Mouse (Mus musculus): ENCODE data around the gene Fxyd6. TPM values are rescaled to one million over a fixed set of nuclear protein-coding genes. Genes with fewer than 3 reads are reported as not detected.

The Fxyd6 gene
- polyA plus RNA-seq, 1 experiment from 2014 or later, result 84.9 TPM

- 46% methylated on average over 1 of the region's 1 CpGs for WGBS
Observed at GRCm38 (mm10) chr9:45398336-45398735, 28.4 kb downstream of the Fxyd6 start.

GRCm38 (mm10) chr9:45399434-45399833 lies 29.4 kb downstream of the Fxyd6 start, which contains the start of gene Fxyd2:
Gene Fxyd2, plus strand, starts transcription at chr9:45399669.
- H3K27me3 ChIP-seq (ENCODE audit: control insufficient read depth, insufficient read depth, low read length), result no peaks in the 10 kb centered on the region
- no peak within 1 kb of the TSS for H3K9ac ChIP-seq (ENCODE audit: low read length)
- H3K9me3 ChIP-seq (ENCODE audit: control insufficient read depth, low read length), result no peaks in the 10 kb centered on the region
- ATAC-seq (ENCODE audit: insufficient number of reproducible peaks, low FRiP score, low TSS enrichment, low read depth) (no peak), DNase-seq (ENCODE audit: low spot score) (no peak)
- no peak within 1 kb of the TSS for H3K4me2 ChIP-seq (ENCODE audit: low read depth, severe bottlenecking)
- WGBS, result 85% methylated on average over 4 of the region's 4 CpGs
- H3K36me3 ChIP-seq (ENCODE audit: control insufficient read depth, insufficient read depth, low read length), result no peaks in the 10 kb centered on the region
- no peak within 1 kb of the TSS for H3K27ac ChIP-seq (replicated peaks; ENCODE audit: low read depth, low read length)
- no peak within 1 kb of the TSS for H3K4me3 ChIP-seq (ENCODE audit: low read depth, low read length)
- H3K4me1 ChIP-seq (ENCODE audit: control insufficient read depth, insufficient read depth, low read length), result no peaks in the 10 kb centered on the region

More at GRCm38 (mm10) chr9:45398336-45398735, 28.4 kb downstream of the Fxyd6 start:
- ATAC-seq (ENCODE audit: insufficient number of reproducible peaks, low FRiP score, low TSS enrichment, low read depth) (no peak), DNase-seq (ENCODE audit: low spot score) (no peak)
- no peaks in the 10 kb centered on the region for H3K36me3 ChIP-seq (ENCODE audit: control insufficient read depth, insufficient read depth, low read length)
- H3K4me1 ChIP-seq (ENCODE audit: control insufficient read depth, insufficient read depth, low read length), result no peaks in the 10 kb centered on the region
- H3K27me3 ChIP-seq (ENCODE audit: control insufficient read depth, insufficient read depth, low read length), result no peaks in the 10 kb centered on the region
- no peak overlapping the region for H3K4me3 ChIP-seq (ENCODE audit: low read depth, low read length)
- H3K27ac ChIP-seq (replicated peaks; ENCODE audit: low read depth, low read length), result no peak overlapping the region
- no peak overlapping the region for H3K9ac ChIP-seq (ENCODE audit: low read length)
- H3K4me2 ChIP-seq (ENCODE audit: low read depth, severe bottlenecking), result no peak overlapping the region
- no peaks in the 10 kb centered on the region for H3K9me3 ChIP-seq (ENCODE audit: control insufficient read depth, low read length)

DNA sequence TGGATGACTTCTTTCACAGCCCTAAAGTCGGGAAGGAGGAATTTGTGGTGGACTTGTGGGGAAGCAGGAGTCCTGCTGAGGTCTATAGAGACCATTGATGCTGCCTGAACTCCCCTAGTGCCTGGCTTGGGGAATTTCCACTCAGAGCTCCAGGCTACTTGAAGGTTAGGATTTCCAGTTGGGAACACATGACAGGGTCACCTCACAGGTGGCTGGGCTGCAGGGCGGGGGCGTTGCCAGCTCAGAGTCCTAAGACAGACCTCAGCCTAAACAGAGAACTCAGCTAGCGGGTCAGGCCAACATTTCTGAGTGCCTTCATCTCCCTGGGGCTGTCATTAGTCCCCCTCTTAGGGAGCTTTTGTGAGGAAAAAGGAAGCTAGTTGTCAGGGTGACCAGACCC lies 31.9 kb downstream of the Fxyd6 start:
- no peak for DNase-seq (ENCODE audit: low spot score)
- no peaks in the 10 kb centered on the region for H3K36me3 ChIP-seq (ENCODE audit: control insufficient read depth, insufficient read depth, low read length)
- H3K4me1 ChIP-seq (ENCODE audit: control insufficient read depth, insufficient read depth, low read length), result no peaks in the 10 kb centered on the region
- ATAC-seq (ENCODE audit: insufficient number of reproducible peaks, low FRiP score, low TSS enrichment, low read depth), result no peak
- 56% methylated on average over 4 of the region's 4 CpGs for WGBS
- H3K4me2 ChIP-seq (ENCODE audit: low read depth, severe bottlenecking), result no peak overlapping the region
- H3K9me3 ChIP-seq (ENCODE audit: control insufficient read depth, low read length), result no peaks in the 10 kb centered on the region
- no peak overlapping the region for H3K27ac ChIP-seq (replicated peaks; ENCODE audit: low read depth, low read length)
- H3K9ac ChIP-seq (ENCODE audit: low read length), result no peak overlapping the region
- H3K27me3 ChIP-seq (ENCODE audit: control insufficient read depth, insufficient read depth, low read length), result no peaks in the 10 kb centered on the region
- no peak overlapping the region for H3K4me3 ChIP-seq (ENCODE audit: low read depth, low read length)

GRCm38 (mm10) chr9:45402957-45403356 lies 33.0 kb downstream of the Fxyd6 start:
- no peaks in the 10 kb centered on the region for H3K36me3 ChIP-seq (ENCODE audit: control insufficient read depth, insufficient read depth, low read length)
- WGBS, result 40% methylated on average over 2 of the region's 2 CpGs
- no peaks in the 10 kb centered on the region for H3K27me3 ChIP-seq (ENCODE audit: control insufficient read depth, insufficient read depth, low read length)
- H3K27ac ChIP-seq (replicated peaks; ENCODE audit: low read depth, low read length), result no peak overlapping the region
- no peak overlapping the region for H3K4me2 ChIP-seq (ENCODE audit: low read depth, severe bottlenecking)
- H3K9ac ChIP-seq (ENCODE audit: low read length), result no peak overlapping the region
- H3K9me3 ChIP-seq (ENCODE audit: control insufficient read depth, low read length), result no peaks in the 10 kb centered on the region
- H3K4me3 ChIP-seq (ENCODE audit: low read depth, low read length), result no peak overlapping the region
- no peaks in the 10 kb centered on the region for H3K4me1 ChIP-seq (ENCODE audit: control insufficient read depth, insufficient read depth, low read length)
- ATAC-seq (ENCODE audit: insufficient number of reproducible peaks, low FRiP score, low TSS enrichment, low read depth) (no peak), DNase-seq (ENCODE audit: low spot score) (no peak)

DNA sequence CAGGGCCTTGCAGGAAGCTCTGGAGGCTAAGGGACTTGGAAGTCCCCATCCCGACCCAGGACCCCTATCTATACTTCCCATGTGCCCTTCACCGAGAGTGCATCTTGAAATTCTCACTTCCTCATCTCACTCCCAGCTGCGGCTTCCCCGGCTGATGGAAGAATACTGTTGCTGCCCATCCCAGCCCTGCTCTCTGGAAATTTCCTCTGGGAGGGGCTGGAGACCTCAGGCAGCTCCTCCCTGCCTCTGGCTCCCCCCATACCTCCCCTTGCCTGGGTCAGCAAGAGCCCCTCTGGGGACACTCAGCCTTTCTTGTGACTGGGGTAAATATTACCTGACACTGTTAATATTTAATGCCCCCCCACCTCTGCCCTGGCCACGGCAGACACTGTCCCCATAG lies 35.7 kb downstream of the Fxyd6 start:
- H3K27ac ChIP-seq (replicated peaks; ENCODE audit: low read depth, low read length), result no peak overlapping the region
- H3K9me3 ChIP-seq (ENCODE audit: control insufficient read depth, low read length), result no peaks in the 10 kb centered on the region
- H3K4me2 ChIP-seq (ENCODE audit: low read depth, severe bottlenecking), result no peak overlapping the region
- no peaks in the 10 kb centered on the region for H3K27me3 ChIP-seq (ENCODE audit: control insufficient read depth, insufficient read depth, low read length)
- H3K9ac ChIP-seq (ENCODE audit: low read length), result no peak overlapping the region
- WGBS, result 71% methylated on average over 5 of the region's 5 CpGs
- DNase-seq (ENCODE audit: low spot score), result no peak
- H3K4me1 ChIP-seq (ENCODE audit: control insufficient read depth, insufficient read depth, low read length), result no peaks in the 10 kb centered on the region
- H3K4me3 ChIP-seq (ENCODE audit: low read depth, low read length), result no peak overlapping the region
- no peaks in the 10 kb centered on the region for H3K36me3 ChIP-seq (ENCODE audit: control insufficient read depth, insufficient read depth, low read length)
- ATAC-seq (ENCODE audit: insufficient number of reproducible peaks, low FRiP score, low TSS enrichment, low read depth), result no peak

DNA sequence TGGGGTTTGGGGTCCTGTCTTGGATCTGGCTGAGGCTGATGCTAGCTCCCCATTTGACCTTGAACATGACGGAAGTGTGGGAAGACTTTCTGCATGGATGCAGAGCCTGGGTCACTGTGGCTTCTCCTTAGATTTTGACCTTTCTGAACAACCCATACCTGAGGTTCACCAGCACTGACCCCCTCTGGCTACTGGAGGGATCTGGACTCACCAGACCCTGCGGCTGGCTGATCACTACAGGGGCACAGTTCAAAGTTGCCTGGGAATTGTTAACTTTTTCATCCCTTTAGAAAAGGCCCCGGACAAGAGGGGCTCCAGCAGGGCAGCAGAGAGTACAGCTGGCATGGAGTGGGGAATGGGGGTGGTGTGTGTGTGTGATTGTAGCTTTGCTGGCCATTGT lies 36.8 kb downstream of the Fxyd6 start:
- DNase-seq (ENCODE audit: low spot score) (no peak), ATAC-seq (ENCODE audit: insufficient number of reproducible peaks, low FRiP score, low TSS enrichment, low read depth) (no peak)
- H3K9me3 ChIP-seq (ENCODE audit: control insufficient read depth, low read length), result no peaks in the 10 kb centered on the region
- 80% methylated on average over 3 of the region's 3 CpGs for WGBS
- no peak overlapping the region for H3K4me2 ChIP-seq (ENCODE audit: low read depth, severe bottlenecking)
- no peaks in the 10 kb centered on the region for H3K4me1 ChIP-seq (ENCODE audit: control insufficient read depth, insufficient read depth, low read length)
- no peak overlapping the region for H3K27ac ChIP-seq (replicated peaks; ENCODE audit: low read depth, low read length)
- H3K36me3 ChIP-seq (ENCODE audit: control insufficient read depth, insufficient read depth, low read length), result no peaks in the 10 kb centered on the region
- no peak overlapping the region for H3K4me3 ChIP-seq (ENCODE audit: low read depth, low read length)
- no peaks in the 10 kb centered on the region for H3K27me3 ChIP-seq (ENCODE audit: control insufficient read depth, insufficient read depth, low read length)
- no peak overlapping the region for H3K9ac ChIP-seq (ENCODE audit: low read length)

DNA sequence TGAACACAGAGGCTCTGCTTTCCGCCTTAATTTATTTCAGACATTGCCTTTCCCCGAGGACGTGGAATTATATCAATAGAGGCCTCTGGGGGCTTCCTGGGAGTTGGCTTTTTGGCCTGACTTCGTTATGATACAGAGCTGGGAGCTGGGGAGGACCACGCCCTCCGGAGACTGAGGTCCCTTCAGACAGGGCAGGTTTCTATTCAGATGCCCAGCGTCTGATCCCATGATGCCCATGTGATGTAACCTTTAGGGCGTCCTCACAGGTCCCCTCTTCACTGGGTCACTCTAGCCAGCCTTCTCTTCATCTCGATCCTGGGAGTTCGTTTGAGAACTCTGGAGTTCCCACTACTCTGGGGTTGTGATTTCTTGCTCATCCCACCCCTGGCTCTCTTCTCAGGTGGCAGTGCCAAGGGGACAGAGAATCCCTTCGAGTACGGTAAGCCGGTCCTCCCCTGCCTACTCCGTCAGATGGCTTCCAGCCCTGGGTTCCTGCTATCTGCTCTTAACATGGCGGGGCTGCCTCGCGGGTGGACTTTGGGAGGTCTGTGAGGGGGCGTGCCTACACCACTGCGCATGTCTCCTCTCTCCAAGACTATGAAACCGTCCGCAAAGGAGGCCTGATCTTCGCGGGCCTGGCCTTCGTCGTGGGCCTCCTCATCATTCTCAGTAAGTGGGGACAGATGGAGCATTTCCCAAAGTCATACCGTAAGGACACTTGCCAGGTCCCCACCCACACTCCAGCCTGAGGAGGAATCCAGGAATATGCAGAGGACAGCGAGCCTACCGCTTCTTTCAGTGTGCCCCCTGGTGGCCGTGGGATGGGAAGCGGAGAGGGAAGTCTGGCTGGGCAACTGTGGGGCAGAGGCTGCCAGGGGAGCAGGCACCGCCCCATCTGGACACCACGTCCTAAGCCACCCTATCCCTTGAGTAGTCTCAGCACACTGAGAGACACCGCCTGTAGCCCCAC lies 38.0 kb downstream of the Fxyd6 start:
- no peak overlapping the region for H3K4me3 ChIP-seq (ENCODE audit: low read depth, low read length)
- no peaks in the 10 kb centered on the region for H3K9me3 ChIP-seq (ENCODE audit: control insufficient read depth, low read length)
- no peak overlapping the region for H3K27ac ChIP-seq (replicated peaks; ENCODE audit: low read depth, low read length)
- 35% methylated on average over 33 of the region's 33 CpGs for WGBS
- ATAC-seq (ENCODE audit: insufficient number of reproducible peaks, low FRiP score, low TSS enrichment, low read depth) (peak; percentile 46; the same call in 1 of the 2 replicates), DNase-seq (ENCODE audit: low spot score) (peak; percentile 86)
- no peak overlapping the region for H3K9ac ChIP-seq (ENCODE audit: low read length)
- H3K4me2 ChIP-seq (ENCODE audit: low read depth, severe bottlenecking), result peak overlapping the region; percentile 37
- H3K27me3 ChIP-seq (ENCODE audit: control insufficient read depth, insufficient read depth, low read length), result no peaks in the 10 kb centered on the region
- no peaks in the 10 kb centered on the region for H3K36me3 ChIP-seq (ENCODE audit: control insufficient read depth, insufficient read depth, low read length)
- no peaks in the 10 kb centered on the region for H3K4me1 ChIP-seq (ENCODE audit: control insufficient read depth, insufficient read depth, low read length)

- no peaks in the 10 kb centered on the region for H3K4me1 ChIP-seq (ENCODE audit: control insufficient read depth, insufficient read depth, low read length)
- WGBS, result 81% methylated on average over 5 of the region's 5 CpGs
- no peak overlapping the region for H3K9ac ChIP-seq (ENCODE audit: low read length)
- DNase-seq (ENCODE audit: low spot score) (no peak), ATAC-seq (ENCODE audit: insufficient number of reproducible peaks, low FRiP score, low TSS enrichment, low read depth) (no peak)
- no peaks in the 10 kb centered on the region for H3K9me3 ChIP-seq (ENCODE audit: control insufficient read depth, low read length)
- no peak overlapping the region for H3K27ac ChIP-seq (replicated peaks; ENCODE audit: low read depth, low read length)
- H3K36me3 ChIP-seq (ENCODE audit: control insufficient read depth, insufficient read depth, low read length), result no peaks in the 10 kb centered on the region
- no peak overlapping the region for H3K4me2 ChIP-seq (ENCODE audit: low read depth, severe bottlenecking)
- no peaks in the 10 kb centered on the region for H3K27me3 ChIP-seq (ENCODE audit: control insufficient read depth, insufficient read depth, low read length)
- no peak overlapping the region for H3K4me3 ChIP-seq (ENCODE audit: low read depth, low read length)
Observed at GRCm38 (mm10) chr9:45410193-45410592, 40.2 kb downstream of the Fxyd6 start.
